Mouse (Mus musculus) E14TG2a.4 (cell line): ENCODE results near the gene Nxpe3.

Experiments
- CTCF ChIP-seq: conservative IDR thresholded peaks from 2 replicates; pipeline ENCODE4 v1.5.1; 2014; ENCODE audit warnings: low read length
- NANOG ChIP-seq: IDR thresholded peaks from 2 replicates; pipeline ENCODE4 v1.6.1; 2014; ENCODE audit warnings: borderline replicate concordance, low read length, mixed read lengths
- POU5F1 ChIP-seq: IDR thresholded peaks from 2 replicates; pipeline ENCODE4 v1.6.1; 2014; ENCODE audit warnings: low read length, borderline replicate concordance

GRCm38 (mm10) chr16:55811792-55812191 is 83.3 kb downstream of the Nxpe3 start:
- TF ChIP-seq CTCF (no peak), POU5F1 (no peak), NANOG (no peak)
